Comparison of ENCODE assay signal across 8 mouse cellular contexts in the genomic region with DNA sequence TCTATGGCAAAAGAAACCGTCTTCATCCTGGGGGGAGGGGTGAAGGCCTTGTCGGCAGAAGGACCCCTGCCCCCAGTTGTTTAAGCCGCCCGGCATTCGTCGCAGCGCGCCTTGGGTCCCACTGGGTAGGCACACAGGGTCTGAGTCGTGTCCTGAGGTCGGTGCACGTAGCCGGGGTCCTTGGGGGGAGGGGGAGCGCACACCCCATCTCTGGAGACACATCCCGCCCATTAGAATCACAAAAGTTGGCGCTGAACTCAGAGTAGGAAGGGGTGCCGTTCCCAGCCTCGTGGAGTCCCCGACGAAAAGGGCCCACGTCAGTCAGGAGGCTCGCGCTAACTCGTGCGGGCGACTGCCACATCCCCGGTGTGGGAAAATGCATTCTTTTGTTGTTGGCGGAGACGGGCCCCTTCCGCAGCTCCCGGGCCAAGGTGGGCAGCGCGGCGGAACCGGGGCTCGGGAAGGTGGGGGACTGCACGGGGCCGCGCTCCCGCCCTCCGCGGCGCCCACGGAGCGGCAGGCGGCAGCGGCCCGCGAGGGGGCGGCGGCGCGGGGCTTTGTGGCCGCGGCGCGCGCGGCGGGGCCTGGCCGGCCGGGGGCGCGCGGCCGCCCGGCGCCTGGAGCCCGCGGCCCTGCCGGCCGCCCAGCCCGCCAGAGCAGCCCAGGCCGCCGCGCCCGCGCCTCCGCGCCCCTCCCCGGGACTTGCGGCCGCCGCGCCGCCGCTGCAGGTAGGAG. TPM values are rescaled to one million over a fixed set of nuclear protein-coding genes. Genes with fewer than 3 reads are reported as not detected.
A peak's percentile ranks its signal among the peaks of the same experiment; 100 is the strongest.
DNase-seq lines count a peak whose midpoint lies in the region; ATAC-seq and TF ChIP-seq lines count a peak whose summit lies in the region.

A gene (plus strand): TSS at position 95 of the 735 bp plus-strand sequence.

- peak within 1 kb of the TSS; percentile 87 for H3K4me3 ChIP-seq in E14TG2a.4 (replicated peaks; ENCODE audit: low read length)
- H3K4me3 ChIP-seq in bone marrow macrophage, adult 2 months (ENCODE audit: insufficient read depth, low read length) = peak within 1 kb of the TSS; percentile 66
- H3K4me3 ChIP-seq in forebrain, embryonic 11.5 days (ENCODE audit: low read depth, low read length) = peak within 1 kb of the TSS; percentile 88
- peak within 1 kb of the TSS; percentile 87 for H3K4me3 ChIP-seq in heart, embryonic 13.5 days
- H3K4me3 ChIP-seq in liver, embryonic 16.5 days (ENCODE audit: low read depth, low read length) = peak within 1 kb of the TSS; percentile 55
- H3K4me3 ChIP-seq in neural tube, embryonic 13.5 days = peak within 1 kb of the TSS; percentile 86

- DNase-seq in forebrain, embryonic 11.5 days (ENCODE audit: low spot score) = peak; percentile 85
- DNase-seq in kidney, postnatal 25 days = peak; percentile 25 to 56
- DNase-seq in thymus, postnatal 25 days = peak; percentile 30

- peak; percentile 82 for ATAC-seq in forebrain, embryonic 11.5 days (replicated peaks; ENCODE audit: low FRiP score)
- ATAC-seq in heart, embryonic 13.5 days (ENCODE audit: extremely low read depth, insufficient number of reproducible peaks, low FRiP score, low TSS enrichment) = peak; percentile 53
- peak; percentile 72 for ATAC-seq in liver, embryonic 16.5 days (ENCODE audit: low read depth)
- peak; percentile 52 for ATAC-seq in neural tube, embryonic 13.5 days (ENCODE audit: low read depth)

- peaks cover 69% of the 10 kb centered on the region for H3K4me1 ChIP-seq in E14TG2a.4 (replicated peaks; ENCODE audit: low read depth, low read length)
- peaks cover 7% of the 10 kb centered on the region; the same call in 1 of the 2 replicates for H3K4me1 ChIP-seq in bone marrow macrophage, adult 2 months (ENCODE audit: control insufficient read depth, insufficient read depth, low read length)
- peaks cover 10% of the 10 kb centered on the region for H3K4me1 ChIP-seq in forebrain, embryonic 11.5 days (replicated peaks; ENCODE audit: control insufficient read depth, insufficient read depth, low read length)
- H3K4me1 ChIP-seq in heart, embryonic 13.5 days = peaks cover 38% of the 10 kb centered on the region
- no peaks in the 10 kb centered on the region for H3K4me1 ChIP-seq in liver, embryonic 16.5 days (ENCODE audit: control insufficient read depth, low read depth, low read length)
- peaks cover 46% of the 10 kb centered on the region for H3K4me1 ChIP-seq in neural tube, embryonic 13.5 days (replicated peaks)

- H3K27ac ChIP-seq in bone marrow macrophage, adult 2 months (ENCODE audit: insufficient read depth, low read depth, low read length) = no peak within 1 kb of the TSS
- peak within 1 kb of the TSS; percentile 90 for H3K27ac ChIP-seq in forebrain, embryonic 11.5 days (ENCODE audit: low read depth, low read length)
- H3K27ac ChIP-seq in heart, embryonic 13.5 days (replicated peaks) = peak within 1 kb of the TSS; percentile 93
- no peak within 1 kb of the TSS for H3K27ac ChIP-seq in liver, embryonic 16.5 days (ENCODE audit: low read length)
- H3K27ac ChIP-seq in neural tube, embryonic 13.5 days (replicated peaks) = peak within 1 kb of the TSS; percentile 96

- under 1% methylated on average over 64 of the region's 86 CpGs for WGBS in forebrain, embryonic 11.5 days
- under 1% methylated on average over 78 of the region's 86 CpGs for WGBS in heart, embryonic 13.5 days
- under 1% methylated on average over 59 of the region's 86 CpGs for WGBS in liver, embryonic 16.5 days (ENCODE audit: insufficient replicate concordance)
- WGBS in neural tube, embryonic 13.5 days = under 1% methylated on average over 74 of the region's 86 CpGs

- no peaks in the 10 kb centered on the region for H3K27me3 ChIP-seq in E14TG2a.4 (ENCODE audit: insufficient read depth, low read length)
- no peaks in the 10 kb centered on the region for H3K27me3 ChIP-seq in forebrain, embryonic 11.5 days (ENCODE audit: control insufficient read depth, insufficient read depth, low read length)
- H3K27me3 ChIP-seq in heart, embryonic 13.5 days (replicated peaks) = no peaks in the 10 kb centered on the region
- peaks cover 28% of the 10 kb centered on the region for H3K27me3 ChIP-seq in liver, embryonic 16.5 days (ENCODE audit: control insufficient read depth, insufficient read depth, low read depth, low read length)
- no peaks in the 10 kb centered on the region for H3K27me3 ChIP-seq in neural tube, embryonic 13.5 days

- no peak for TF ChIP-seq CTCF in E14TG2a.4 (conservative IDR thresholded peaks at IDR 0.05; ENCODE audit: low read length)
- no peak for TF ChIP-seq CTCF in bone marrow macrophage, adult 2 months (IDR thresholded peaks at IDR 0.05; ENCODE audit: low read depth, low read length)

- no peaks in the 10 kb centered on the region for H3K36me3 ChIP-seq in E14TG2a.4 (ENCODE audit: insufficient read depth, low read length)
- no peaks in the 10 kb centered on the region for H3K36me3 ChIP-seq in forebrain, embryonic 11.5 days (ENCODE audit: control insufficient read depth, insufficient read depth, low read length)
- H3K36me3 ChIP-seq in heart, embryonic 13.5 days = no peaks in the 10 kb centered on the region
- no peaks in the 10 kb centered on the region for H3K36me3 ChIP-seq in liver, embryonic 16.5 days (ENCODE audit: control insufficient read depth, insufficient read depth)
- H3K36me3 ChIP-seq in neural tube, embryonic 13.5 days = no peaks in the 10 kb centered on the region

- peak within 1 kb of the TSS; percentile 75 for H3K4me2 ChIP-seq in forebrain, embryonic 11.5 days (ENCODE audit: low read depth, low read length, severe bottlenecking)
- H3K4me2 ChIP-seq in heart, embryonic 13.5 days = peak within 1 kb of the TSS; percentile 90
- H3K4me2 ChIP-seq in liver, embryonic 16.5 days (ENCODE audit: low read depth, low read length) = peak within 1 kb of the TSS; percentile 59
- H3K4me2 ChIP-seq in neural tube, embryonic 13.5 days = peak within 1 kb of the TSS; percentile 83

- TF ChIP-seq POLR2A in bone marrow macrophage, adult 2 months (IDR thresholded peaks at IDR 0.05; ENCODE audit: borderline replicate concordance, low read depth, low read length) = no peak

- H3K9ac ChIP-seq in forebrain, embryonic 11.5 days (ENCODE audit: low read length) = peak within 1 kb of the TSS; percentile 99
- H3K9ac ChIP-seq in heart, embryonic 13.5 days = peak within 1 kb of the TSS; percentile 99
- H3K9ac ChIP-seq in liver, embryonic 16.5 days (ENCODE audit: low read depth, low read length) = peak within 1 kb of the TSS; percentile 42
- H3K9ac ChIP-seq in neural tube, embryonic 13.5 days = peak within 1 kb of the TSS; percentile 98

- H3K9me3 ChIP-seq in E14TG2a.4 (ENCODE audit: low read length) = no peaks in the 10 kb centered on the region
- H3K9me3 ChIP-seq in forebrain, embryonic 11.5 days (ENCODE audit: control insufficient read depth, low read length) = no peaks in the 10 kb centered on the region
- H3K9me3 ChIP-seq in heart, embryonic 13.5 days = no peaks in the 10 kb centered on the region
- H3K9me3 ChIP-seq in liver, embryonic 16.5 days (replicated peaks; ENCODE audit: control insufficient read depth, low read length) = no peaks in the 10 kb centered on the region
- H3K9me3 ChIP-seq in neural tube, embryonic 13.5 days = no peaks in the 10 kb centered on the region

RNA-seq across cellular contexts. Expression of the gene that starts here (rescaled TPM):
- 0.67 and 1.4 TPM in 2 replicates for polyA plus RNA-seq in bone marrow macrophage, adult 2 months (2012; ENCODE audit: insufficient read depth, insufficient read length, missing spikeins)
- polyA plus RNA-seq in forebrain, embryonic 11.5 days (2014; fragmentation: Nextera tagmentation; extraction: Ambion mirVana) = 64.0 and 65.2 TPM in 2 replicates
- polyA plus RNA-seq in heart, embryonic 13.5 days (2015; fragmentation: Nextera tagmentation; extraction: Ambion mirVana) = 21.6 and 21.7 TPM in 2 replicates
- 1.4 and 1.6 TPM in 2 replicates for polyA plus RNA-seq in liver, embryonic 16.5 days (2015; fragmentation: Nextera tagmentation; extraction: Ambion mirVana)
- 36.2 and 43.9 TPM in 2 replicates for polyA plus RNA-seq in neural tube, embryonic 13.5 days (2015; fragmentation: Nextera tagmentation; extraction: Ambion mirVana)

Comparison
In these comparisons a context has a peak if more than half of its experiments do, and no peak if none do; other contexts are left out.
1. H3K27ac ChIP-seq: peak in forebrain, embryonic 11.5 days (single experiment), heart, embryonic 13.5 days (single experiment) and neural tube, embryonic 13.5 days (single experiment); none in bone marrow macrophage, adult 2 months (single experiment) and liver, embryonic 16.5 days (single experiment).
2. DNase-seq: peak in every context shown above with its lines; median percentile 85 in forebrain, embryonic 11.5 days; 40 in kidney, postnatal 25 days; 30 in thymus, postnatal 25 days.
3. H3K9ac ChIP-seq: peak in every context shown above with its lines; median percentile 99 in forebrain, embryonic 11.5 days; 99 in heart, embryonic 13.5 days; 98 in neural tube, embryonic 13.5 days; 42 in liver, embryonic 16.5 days.
4. Peak in every context shown above with its lines, with median percentiles within 50 percentile points of each other: H3K4me3 ChIP-seq, ATAC-seq and H3K4me2 ChIP-seq.